Mouse (Mus musculus) spleen, embryonic (tissue): ENCODE results near the gene H2afy.

Experiments used
- CTCF ChIA-PET: fragments of 350-600 bp; sonication (Branson Sonifier 250); formaldehyde crosslinking; loops from one replicate; lab custom pipeline; 2022; lab: Charles Lee

H2afy gene

GRCm38 (mm10) chr13:56113431-56114248 lies 22.5 kb downstream of the H2afy start:
- CTCF ChIA-PET, result no interaction called here

DNA sequence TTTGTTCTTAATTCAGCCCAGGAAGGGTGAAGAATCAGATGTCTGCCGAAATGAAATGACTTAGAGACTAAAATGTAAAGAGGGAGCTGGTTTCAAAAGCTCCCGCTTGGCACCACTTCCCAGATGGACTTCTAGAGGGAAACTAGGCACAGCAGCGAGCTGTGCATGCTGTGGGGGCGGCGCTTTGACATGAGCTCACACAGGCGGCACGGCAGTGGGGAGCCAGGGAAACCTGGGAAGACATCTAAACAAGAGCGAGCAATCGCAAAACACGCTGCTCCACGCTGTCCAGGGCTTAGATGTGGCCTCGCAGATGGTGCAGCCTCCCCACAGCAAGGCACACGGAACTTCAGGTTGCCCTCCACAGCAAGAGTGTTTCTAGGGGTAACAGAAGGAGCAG lies 23.2 kb downstream of the H2afy start:
- CTCF ChIA-PET, result no interaction called here

DNA sequence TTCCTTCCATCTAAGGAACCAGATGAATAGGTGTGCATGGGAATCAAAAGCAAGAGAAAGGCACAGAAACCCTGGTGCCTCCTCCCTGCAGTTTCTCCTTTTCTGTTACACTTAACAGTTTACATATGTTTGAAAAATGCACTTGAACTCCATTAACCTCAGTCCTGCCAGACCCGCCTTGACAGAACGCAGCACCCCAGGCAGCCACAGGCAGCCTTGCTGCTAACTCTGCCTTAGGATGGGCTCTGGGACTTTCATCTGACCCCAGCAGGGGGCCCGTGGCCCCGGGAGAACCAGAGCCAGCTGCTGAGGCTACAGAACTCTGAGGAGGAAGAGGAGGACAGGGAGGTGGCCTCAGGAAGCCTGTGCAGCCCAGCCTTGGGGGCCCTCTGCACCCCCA lies 23.7 kb downstream of the H2afy start:
- CTCF ChIA-PET, result no interaction called here

GRCm38 (mm10) chr13:56111601-56112000 lies 24.6 kb downstream of the H2afy start:
- CTCF ChIA-PET, result no interaction called here

DNA sequence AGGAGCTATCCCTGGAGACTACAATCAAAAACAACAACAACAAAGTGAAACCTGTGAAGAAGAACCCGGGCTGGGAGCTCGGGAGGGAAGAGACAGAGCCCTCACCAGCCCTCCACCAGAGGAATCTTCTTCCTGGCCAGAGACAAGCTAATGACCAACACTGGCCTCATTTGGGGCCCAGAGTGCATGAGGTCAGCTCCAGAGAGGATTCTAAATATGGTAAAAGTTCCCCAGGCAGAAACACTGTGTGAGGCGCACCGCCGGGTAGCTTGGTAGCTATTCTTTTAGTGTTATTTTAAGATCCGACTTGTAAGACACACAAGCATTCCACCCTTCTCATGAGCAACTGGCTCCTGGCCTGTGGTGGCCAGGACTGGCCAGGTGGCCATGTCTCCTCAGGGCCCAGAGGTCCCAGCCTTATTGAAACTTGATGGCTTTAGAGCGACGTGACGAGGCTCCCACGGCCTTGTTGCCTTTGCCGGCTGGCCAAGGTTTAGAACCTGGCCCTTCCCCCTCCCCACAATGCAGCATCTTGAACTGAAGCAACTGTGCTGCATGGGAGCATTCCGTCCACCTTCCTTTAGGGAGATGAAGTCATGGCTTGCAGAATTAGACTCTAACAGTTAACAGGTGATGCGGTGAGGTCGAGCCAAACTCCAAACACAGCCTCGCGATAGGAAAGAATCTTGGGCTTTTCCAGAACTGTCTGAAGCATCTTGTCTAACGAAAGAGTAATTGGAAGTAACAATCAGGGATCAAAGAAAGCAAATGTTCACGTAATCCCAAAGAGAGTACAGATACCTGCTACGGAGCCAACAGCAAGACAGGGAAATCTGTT lies 25.2 kb downstream of the H2afy start:
- CTCF ChIA-PET, result no interaction called here

DNA sequence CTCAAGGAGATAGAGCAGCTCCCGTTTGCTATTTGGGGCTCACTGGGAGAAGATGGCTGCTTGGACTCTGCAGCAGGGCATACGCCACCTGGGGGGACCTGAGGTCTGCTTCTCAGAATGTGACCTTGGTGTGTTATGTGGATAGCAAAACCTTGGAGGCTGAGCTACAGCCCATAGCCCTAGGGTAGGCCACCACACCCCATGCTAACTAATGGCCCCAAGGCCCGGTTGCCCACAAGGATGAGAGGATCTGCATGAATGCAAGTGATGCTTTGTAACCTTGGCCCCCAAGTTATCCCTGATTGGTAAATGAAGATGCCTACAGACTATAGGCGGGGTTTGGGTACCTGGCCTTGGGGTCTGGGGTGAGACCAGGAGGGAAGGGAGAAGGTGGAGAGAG lies 26.5 kb downstream of the H2afy start:
- CTCF ChIA-PET, result no interaction called here

GRCm38 (mm10) chr13:56108849-56109519 lies 27.2 kb downstream of the H2afy start:
- CTCF ChIA-PET, result no interaction called here

- CTCF ChIA-PET, result no interaction called here
Observed at GRCm38 (mm10) chr13:56104971-56105391, 31.2 kb downstream of the H2afy start.

GRCm38 (mm10) chr13:56103796-56104746 lies 32.1 kb downstream of the H2afy start:
- CTCF ChIA-PET, result no interaction called here

- CTCF ChIA-PET, result no interaction called here
Observed at GRCm38 (mm10) chr13:56102160-56102559, 34.0 kb downstream of the H2afy start.

- CTCF ChIA-PET, result no interaction called here
Observed at GRCm38 (mm10) chr13:56095601-56096195, 40.5 kb downstream of the H2afy start.

DNA sequence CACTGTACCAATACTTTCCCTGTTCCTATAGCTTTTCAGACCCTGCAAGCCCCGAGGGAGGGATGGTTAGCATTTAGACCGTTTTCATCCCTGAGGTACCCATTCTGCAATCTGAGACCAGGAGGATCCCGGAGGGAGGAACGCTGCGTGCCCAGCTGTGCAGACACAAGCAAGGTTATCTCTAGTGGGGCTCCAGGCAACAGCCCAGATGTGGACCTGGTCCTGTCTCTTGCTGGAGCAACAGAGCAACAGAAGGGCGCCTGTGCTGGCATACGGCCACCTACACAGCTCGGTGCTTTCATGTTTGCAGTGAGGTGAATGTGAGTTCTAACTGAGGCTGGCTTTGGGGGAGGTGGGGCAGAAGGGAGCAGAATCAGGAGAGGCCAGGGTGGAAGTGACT lies 41.6 kb downstream of the H2afy start:
- CTCF ChIA-PET, result no interaction called here

GRCm38 (mm10) chr13:56093680-56094079 lies 42.5 kb downstream of the H2afy start:
- CTCF ChIA-PET, result no interaction called here

- CTCF ChIA-PET, result no interaction called here
Observed at GRCm38 (mm10) chr13:56092606-56093005, 43.6 kb downstream of the H2afy start.

GRCm38 (mm10) chr13:56090597-56090996 lies 45.6 kb downstream of the H2afy start:
- CTCF ChIA-PET, result no interaction called here

GRCm38 (mm10) chr13:56088602-56089001 lies 47.6 kb downstream of the H2afy start:
- CTCF ChIA-PET, result interaction anchor here (0.8 kb wide), 1 partner anchor 11 kb away, joined by 8 read pairs; no protein-coding TSS in a partner anchor

GRCm38 (mm10) chr13:56087936-56088335 lies 48.2 kb downstream of the H2afy start:
- CTCF ChIA-PET, result no interaction called here

- CTCF ChIA-PET, result no interaction called here
Observed at GRCm38 (mm10) chr13:56084146-56084905, 51.8 kb downstream of the H2afy start.

- CTCF ChIA-PET, result interaction anchor here (0.6 kb wide), 1 partner anchor 456 kb away, joined by 5 read pairs; no protein-coding TSS in a partner anchor
Observed at GRCm38 (mm10) chr13:56081656-56082055, 54.5 kb downstream of the H2afy start.

DNA sequence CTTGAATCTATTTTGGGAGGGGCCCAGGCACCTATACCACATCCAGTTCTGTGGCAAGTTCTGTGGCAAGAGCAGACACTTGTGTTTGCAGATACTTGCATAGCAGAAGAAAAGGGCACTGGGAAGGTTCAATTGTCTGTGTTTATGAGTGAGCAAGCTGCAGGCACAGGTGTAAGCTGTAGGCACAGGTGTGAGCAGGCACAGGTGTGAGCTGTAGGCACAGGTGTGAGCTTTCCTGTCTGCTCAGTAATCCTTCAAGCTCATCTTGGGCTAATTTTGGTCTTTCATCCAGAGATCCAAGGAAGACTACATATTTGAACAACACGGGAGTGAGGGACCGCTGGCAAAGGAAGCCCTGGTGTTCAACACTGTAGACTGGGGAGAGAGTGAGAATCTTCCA lies 56.5 kb downstream of the H2afy start:
- CTCF ChIA-PET, result no interaction called here
